Mouse (Mus musculus) heart, adult 2 months (tissue): Measurements from ENCODE around the gene Rps28.

ENCODE experiments used
- CTCF ChIP-seq: fragments of 200-600 bp; IDR thresholded peaks from 2 replicates; pipeline ENCODE4 v1.8.1; 2022; ENCODE audit warnings: antibody characterized with exemption, mild to moderate bottlenecking, moderate library complexity
- POLR2A ChIP-seq: fragments of 200-500 bp; IDR thresholded peaks from 2 replicates; pipeline ENCODE4 v1.6.1; 2011; ENCODE audit warnings: mild to moderate bottlenecking, low read depth, low read length, control low read depth; ENCODE audit not compliant: insufficient read depth

- TF ChIP-seq CTCF (peak; percentile 34), POLR2A (peak; percentile 63; the same call in 1 of the 2 replicates)
These were observed 43.0 kb downstream of the Rps28 start, which contains the start of gene Angptl4 for GRCm38 (mm10) chr17:33781124-33781977.
